Mouse (Mus musculus): ENCODE measurements around the gene Atp5j2.

DNA sequence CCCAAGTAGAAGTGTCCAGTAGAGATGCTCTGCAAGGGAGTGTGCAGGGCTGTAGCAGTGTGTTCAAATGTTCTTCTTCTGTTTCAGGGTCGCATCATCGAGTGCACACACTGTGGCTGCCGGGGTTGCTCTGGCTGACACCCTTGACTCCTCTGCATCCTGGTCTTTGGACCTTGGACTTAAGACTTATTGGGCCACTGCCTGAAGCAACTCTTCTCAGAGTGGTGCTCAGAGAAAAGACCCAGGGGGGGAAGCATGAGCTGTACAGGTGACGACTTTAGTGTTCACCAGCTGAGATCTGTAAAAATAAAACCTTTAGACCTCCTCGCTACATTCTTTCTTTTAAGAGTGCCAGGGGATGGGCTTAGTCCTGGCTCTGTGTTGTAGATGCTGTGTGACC lies 44.1 kb downstream of the Atp5j2 start:
- TF ChIP-seq HCFC1 (IDR thresholded peaks at IDR 0.05; ENCODE audit: borderline replicate concordance, insufficient read depth, low read length): no peak
- no peak for TF ChIP-seq MAFK (IDR thresholded peaks at IDR 0.05; ENCODE audit: insufficient read depth, low read depth, low read length)
- TF ChIP-seq ZC3H11A (IDR thresholded peaks at IDR 0.05; ENCODE audit: borderline replicate concordance, low read depth, low read length): no peak
- no peak for TF ChIP-seq CHD2 (IDR thresholded peaks at IDR 0.05; ENCODE audit: low read depth, low read length)
